Comparison of ENCODE assay signal across 8 mouse cellular contexts in the genomic region with DNA sequence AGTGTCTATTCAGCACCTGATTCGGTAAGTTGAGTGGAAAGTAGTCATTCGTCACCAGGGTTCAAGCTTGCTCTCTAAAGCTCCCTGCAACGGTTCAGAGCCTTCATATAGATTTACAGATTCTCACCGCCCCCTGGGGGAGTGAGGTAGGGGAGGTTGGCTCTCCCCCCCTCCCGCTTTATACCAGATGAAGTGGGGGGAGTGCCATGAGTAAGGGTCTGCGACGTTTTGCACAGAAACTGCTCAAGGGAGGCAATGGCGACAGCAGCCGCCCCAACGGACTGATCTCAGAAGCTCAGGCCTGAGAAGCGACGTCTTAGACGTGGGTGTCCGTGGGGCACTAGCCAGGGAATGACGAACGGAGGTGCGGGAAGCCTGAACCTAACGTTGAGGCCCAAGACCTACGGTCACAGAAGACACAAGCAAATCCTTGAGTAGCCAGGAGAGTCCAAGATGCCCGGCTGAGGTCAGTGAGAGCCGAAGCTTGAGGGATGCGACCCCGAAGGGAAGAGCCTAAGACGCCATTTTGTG. TPM values are rescaled to one million over a fixed set of nuclear protein-coding genes. Genes with fewer than 3 reads are reported as not detected.
DNase-seq lines count a peak whose midpoint lies in the region; ATAC-seq and TF ChIP-seq lines count a peak whose summit lies in the region.

No protein-coding gene starts in this region.

- intact Hi-C loops in heart, postnatal 25 days (cut with DNase I) = loop anchor here (1.0 to 5.0 kb wide), 3 partner anchors 37 to 144 kb away; a partner anchor contains a TSS

- H3K4me3 ChIP-seq in heart, embryonic 12.5 days = peak overlapping the region; percentile 80
- H3K4me3 ChIP-seq in limb, embryonic 14.5 days (replicated peaks; ENCODE audit: low read length) = peak overlapping the region; percentile 91
- H3K4me3 ChIP-seq in stomach, embryonic 14.5 days (ENCODE audit: low read depth, low read length) = peak overlapping the region; percentile 90

- ATAC-seq in heart, embryonic 12.5 days (ENCODE audit: insufficient number of reproducible peaks, low FRiP score) = peak; percentile 23; the same call in 1 of the 2 replicates
- peak; percentile 34 for ATAC-seq in erythroblast, adult 5-6 weeks (replicated peaks; ENCODE audit: low FRiP score, poor library complexity, severe bottlenecking)
- no peak; the same call in none of the 2 replicates for ATAC-seq in limb, embryonic 14.5 days (ENCODE audit: low FRiP score, low read depth)
- ATAC-seq in stomach, embryonic 14.5 days (ENCODE audit: insufficient number of reproducible peaks, insufficient read depth, low FRiP score, low read depth) = no peak
- ATAC-seq in megakaryocyte progenitor cell, adult 5-6 weeks (replicated peaks; ENCODE audit: poor library complexity) = no peak

- peak overlapping the region; percentile 71 for H3K4me2 ChIP-seq in heart, embryonic 12.5 days
- H3K4me2 ChIP-seq in limb, embryonic 14.5 days (replicated peaks; ENCODE audit: low read depth, low read length, severe bottlenecking) = peak overlapping the region; percentile 69
- H3K4me2 ChIP-seq in stomach, embryonic 14.5 days (replicated peaks; ENCODE audit: low read depth, low read length) = peak overlapping the region; percentile 62

- no peak for DNase-seq in heart, postnatal 25 days (ENCODE audit: low spot score)
- peak; percentile 45 for DNase-seq in CD4-positive, CD25-positive, alpha-beta regulatory T cell, adult 2 months (ENCODE audit: low read depth, low spot score)
- peak; percentile 23 for DNase-seq in limb, embryonic 14.5 days (ENCODE audit: low spot score)
- no peak for DNase-seq in adrenal gland, postnatal 25 days

- no peaks in the 10 kb centered on the region for H3K9me3 ChIP-seq in heart, embryonic 12.5 days (replicated peaks)
- no peaks in the 10 kb centered on the region for H3K9me3 ChIP-seq in limb, embryonic 14.5 days (ENCODE audit: control insufficient read depth, low read length)
- no peaks in the 10 kb centered on the region for H3K9me3 ChIP-seq in stomach, embryonic 14.5 days (ENCODE audit: control insufficient read depth, low read depth, low read length)

- peak overlapping the region; percentile 65 for H3K27ac ChIP-seq in heart, embryonic 12.5 days (ENCODE audit: poor library complexity, severe bottlenecking)
- peak overlapping the region; percentile 44; the same call in 1 of the 2 replicates for H3K27ac ChIP-seq in limb, embryonic 14.5 days (replicated peaks; ENCODE audit: low read depth, low read length)
- peak overlapping the region; percentile 17; the same call in 1 of the 2 replicates for H3K27ac ChIP-seq in stomach, embryonic 14.5 days (ENCODE audit: low read length)

- no peaks in the 10 kb centered on the region for H3K27me3 ChIP-seq in heart, embryonic 12.5 days (replicated peaks)
- no peaks in the 10 kb centered on the region for H3K27me3 ChIP-seq in limb, embryonic 14.5 days (ENCODE audit: control insufficient read depth, insufficient read depth, low read length)
- H3K27me3 ChIP-seq in stomach, embryonic 14.5 days (ENCODE audit: control insufficient read depth, insufficient read depth, low read length) = no peaks in the 10 kb centered on the region

- H3K4me1 ChIP-seq in heart, embryonic 12.5 days (replicated peaks) = peaks cover 20% of the 10 kb centered on the region
- H3K4me1 ChIP-seq in limb, embryonic 14.5 days (ENCODE audit: control insufficient read depth, insufficient read depth, low read length) = peaks cover 9% of the 10 kb centered on the region
- peaks cover 9% of the 10 kb centered on the region; the same call in 1 of the 2 replicates for H3K4me1 ChIP-seq in stomach, embryonic 14.5 days (ENCODE audit: control insufficient read depth, insufficient read depth, low read length)

- peak overlapping the region; percentile 80 for H3K9ac ChIP-seq in heart, embryonic 12.5 days
- peak overlapping the region; percentile 69 for H3K9ac ChIP-seq in limb, embryonic 14.5 days (ENCODE audit: low read depth, low read length, severe bottlenecking)
- H3K9ac ChIP-seq in stomach, embryonic 14.5 days (replicated peaks; ENCODE audit: low read depth, low read length) = peak overlapping the region; percentile 43

- WGBS in heart, embryonic 12.5 days = under 1% methylated on average over 24 of the region's 24 CpGs
- WGBS in limb, embryonic 14.5 days = under 1% methylated on average over 24 of the region's 24 CpGs
- under 1% methylated on average over 24 of the region's 24 CpGs for WGBS in stomach, embryonic 14.5 days

- peaks cover 18% of the 10 kb centered on the region for H3K36me3 ChIP-seq in heart, embryonic 12.5 days
- H3K36me3 ChIP-seq in limb, embryonic 14.5 days (ENCODE audit: control insufficient read depth, insufficient read depth, low read length) = peaks cover 20% of the 10 kb centered on the region
- H3K36me3 ChIP-seq in stomach, embryonic 14.5 days (ENCODE audit: control insufficient read depth, insufficient read depth, low read length) = peaks cover 14% of the 10 kb centered on the region

- TF ChIP-seq POLR2A in limb, embryonic 14.5 days (IDR thresholded peaks at IDR 0.05; ENCODE audit: borderline replicate concordance, extremely low read depth, insufficient read depth, insufficient read length) = no peak

RNA-seq across cellular contexts. Expression of a gene that starts 0.5 kb away (rescaled TPM):
- polyA plus RNA-seq in heart, embryonic 12.5 days (2016; fragmentation: Nextera tagmentation; extraction: Ambion mirVana) = 79.4 and 84.6 TPM in 2 replicates
- total RNA-seq in heart, postnatal 25 days (2021) = 10 to 100 TPM; 43.0 to 46.3 TPM
- total RNA-seq in erythroblast, adult 5-6 weeks (2015; ENCODE audit: low replicate concordance) = 64.6 and 80.7 TPM in 2 replicates
- total RNA-seq in erythroblast, adult 5-6 weeks (2017; ENCODE audit: low replicate concordance) = 104 and 150 TPM in 2 replicates
- polyA plus RNA-seq in limb, embryonic 14.5 days (2012; rRNA removed) = 157 and 162 TPM in 2 replicates
- polyA plus RNA-seq in limb, embryonic 14.5 days (2014; fragmentation: Nextera tagmentation; extraction: Ambion mirVana) = 67.5 and 74.0 TPM in 2 replicates
- 84.3 and 88.6 TPM in 2 replicates for polyA plus RNA-seq in stomach, embryonic 14.5 days (2014; fragmentation: Nextera tagmentation; extraction: Ambion mirVana)
- total RNA-seq in adrenal gland, postnatal 25 days (2021) = 163 and 192 TPM in 2 replicates
- total RNA-seq in megakaryocyte progenitor cell, adult 5-6 weeks (2015) = 50.1 and 53.2 TPM in 2 replicates
- total RNA-seq in megakaryocyte progenitor cell, adult 5-6 weeks (2017) = 55.8 and 59.4 TPM in 2 replicates

RNA-seq across cellular contexts. Expression of a gene that starts 28.9 kb away (rescaled TPM):
- 85.1 and 88.9 TPM in 2 replicates for polyA plus RNA-seq in heart, embryonic 12.5 days (2016; fragmentation: Nextera tagmentation; extraction: Ambion mirVana)
- total RNA-seq in heart, postnatal 25 days (2021) = 10 to 100 TPM; 37.2 to 51.5 TPM
- 13.1 and 25.3 TPM in 2 replicates for total RNA-seq in erythroblast, adult 5-6 weeks (2015; ENCODE audit: low replicate concordance)
- 31.6 and 51.6 TPM in 2 replicates for total RNA-seq in erythroblast, adult 5-6 weeks (2017; ENCODE audit: low replicate concordance)
- polyA plus RNA-seq in limb, embryonic 14.5 days (2012; rRNA removed) = 108 and 110 TPM in 2 replicates
- polyA plus RNA-seq in limb, embryonic 14.5 days (2014; fragmentation: Nextera tagmentation; extraction: Ambion mirVana) = 36.9 and 46.9 TPM in 2 replicates
- polyA plus RNA-seq in stomach, embryonic 14.5 days (2014; fragmentation: Nextera tagmentation; extraction: Ambion mirVana) = 56.5 and 62.3 TPM in 2 replicates
- 85.2 and 89.0 TPM in 2 replicates for total RNA-seq in adrenal gland, postnatal 25 days (2021)
- total RNA-seq in megakaryocyte progenitor cell, adult 5-6 weeks (2015) = 64.1 and 76.7 TPM in 2 replicates
- total RNA-seq in megakaryocyte progenitor cell, adult 5-6 weeks (2017) = 116 and 161 TPM in 2 replicates

RNA-seq across cellular contexts. Expression of a gene that starts 39.3 kb away (rescaled TPM):
- 23.7 and 23.9 TPM in 2 replicates for polyA plus RNA-seq in heart, embryonic 12.5 days (2016; fragmentation: Nextera tagmentation; extraction: Ambion mirVana)
- 10 to 100 TPM; 18.1 to 20.2 TPM for total RNA-seq in heart, postnatal 25 days (2021)
- total RNA-seq in erythroblast, adult 5-6 weeks (2015; ENCODE audit: low replicate concordance) = 9.2 and 11.9 TPM in 2 replicates
- total RNA-seq in erythroblast, adult 5-6 weeks (2017; ENCODE audit: low replicate concordance) = 0.77 and 3.5 TPM in 2 replicates
- 63.8 and 80.0 TPM in 2 replicates for polyA plus RNA-seq in limb, embryonic 14.5 days (2012; rRNA removed)
- 36.0 and 41.1 TPM in 2 replicates for polyA plus RNA-seq in limb, embryonic 14.5 days (2014; fragmentation: Nextera tagmentation; extraction: Ambion mirVana)
- 32.2 and 39.9 TPM in 2 replicates for polyA plus RNA-seq in stomach, embryonic 14.5 days (2014; fragmentation: Nextera tagmentation; extraction: Ambion mirVana)
- total RNA-seq in adrenal gland, postnatal 25 days (2021) = 55.4 and 58.3 TPM in 2 replicates
- total RNA-seq in megakaryocyte progenitor cell, adult 5-6 weeks (2015) = 31.1 and 35.7 TPM in 2 replicates
- total RNA-seq in megakaryocyte progenitor cell, adult 5-6 weeks (2017) = 4.0 and 5.1 TPM in 2 replicates

RNA-seq across cellular contexts. Expression of a gene that starts 53.5 kb away (rescaled TPM):
- 0.66 and 0.95 TPM in 2 replicates for polyA plus RNA-seq in heart, embryonic 12.5 days (2016; fragmentation: Nextera tagmentation; extraction: Ambion mirVana)
- 1 to 10 TPM in 1 of 2 experiments, under 1 TPM in 1; 0.91 to 1.3 TPM for total RNA-seq in heart, postnatal 25 days (2021)
- total RNA-seq in erythroblast, adult 5-6 weeks (2015; ENCODE audit: low replicate concordance) = 5.0 and 9.2 TPM in 2 replicates
- 4.6 and 5.2 TPM in 2 replicates for total RNA-seq in erythroblast, adult 5-6 weeks (2017; ENCODE audit: low replicate concordance)
- polyA plus RNA-seq in limb, embryonic 14.5 days (2012; rRNA removed) = 2.9 and 3.0 TPM in 2 replicates
- 1.9 and 2.0 TPM in 2 replicates for polyA plus RNA-seq in limb, embryonic 14.5 days (2014; fragmentation: Nextera tagmentation; extraction: Ambion mirVana)
- polyA plus RNA-seq in stomach, embryonic 14.5 days (2014; fragmentation: Nextera tagmentation; extraction: Ambion mirVana) = 1.3 and 1.5 TPM in 2 replicates
- 0.57 and 1.2 TPM in 2 replicates for total RNA-seq in adrenal gland, postnatal 25 days (2021)
- total RNA-seq in megakaryocyte progenitor cell, adult 5-6 weeks (2015) = 48.0 and 53.2 TPM in 2 replicates
- 21.5 and 26.3 TPM in 2 replicates for total RNA-seq in megakaryocyte progenitor cell, adult 5-6 weeks (2017)

Comparison
In these comparisons a context has a peak if more than half of its experiments do, and no peak if none do; other contexts are left out.
1. ATAC-seq: peak in heart, embryonic 12.5 days (single experiment) and erythroblast, adult 5-6 weeks (single experiment); none in limb, embryonic 14.5 days (single experiment), stomach, embryonic 14.5 days (single experiment) and megakaryocyte progenitor cell, adult 5-6 weeks (single experiment).
2. DNase-seq: peak in CD4-positive, CD25-positive, alpha-beta regulatory T cell, adult 2 months (single experiment) and limb, embryonic 14.5 days (single experiment); none in heart, postnatal 25 days (single experiment) and adrenal gland, postnatal 25 days (single experiment).
3. Peak in every context shown above with its lines, with median percentiles within 50 percentile points of each other: H3K27ac ChIP-seq, H3K4me2 ChIP-seq, H3K4me3 ChIP-seq and H3K9ac ChIP-seq.